Comparison of ENCODE assay signal across 8 mouse cellular contexts in genomic region chr1:21961251-21962082, GRCm38 (mm10). TPM values are rescaled to one million over a fixed set of nuclear protein-coding genes. Genes with fewer than 3 reads are reported as not detected.
DNase-seq lines count a peak whose midpoint lies in the region; ATAC-seq and TF ChIP-seq lines count a peak whose summit lies in the region.

Gene Kcnq5 (minus strand): TSS chr1:21961942.

- H3K9me3 ChIP-seq in heart, embryonic 14.5 days (ENCODE audit: control insufficient read depth, low read length), result no peaks in the 10 kb centered on the region
- H3K9me3 ChIP-seq in liver, postnatal 0 days (ENCODE audit: low read length), result no peaks in the 10 kb centered on the region

- peaks cover 4% of the 10 kb centered on the region for H3K27me3 ChIP-seq in kidney, adult 2 months (replicated peaks; ENCODE audit: control insufficient read depth, insufficient read depth, low read length)
- no peaks in the 10 kb centered on the region for H3K27me3 ChIP-seq in heart, embryonic 14.5 days (ENCODE audit: control insufficient read depth, insufficient read depth, low read length)
- peaks cover 31% of the 10 kb centered on the region for H3K27me3 ChIP-seq in liver, postnatal 0 days (ENCODE audit: insufficient read depth, low read length)
- H3K27me3 ChIP-seq in thymus, adult 2 months (ENCODE audit: control insufficient read depth, insufficient read depth, low read length), result no peaks in the 10 kb centered on the region

- no peak for TF ChIP-seq POLR2A in kidney, adult 2 months (IDR thresholded peaks at IDR 0.05; ENCODE audit: low read depth, low read length)
- TF ChIP-seq POLR2A in embryonic fibroblast, embryonic 13.5 days (IDR thresholded peaks at IDR 0.05; ENCODE audit: low read depth, low read length), result no peak
- no peak for TF ChIP-seq POLR2A in olfactory bulb, adult 2 months (IDR thresholded peaks at IDR 0.05; ENCODE audit: insufficient read depth, low read depth, low read length)
- TF ChIP-seq POLR2A in thymus, adult 2 months (IDR thresholded peaks at IDR 0.05; ENCODE audit: control insufficient read depth, extremely low read depth, insufficient read depth, low read length, poor library complexity), result no peak

- H3K4me1 ChIP-seq in kidney, adult 2 months (ENCODE audit: control insufficient read depth, insufficient read depth, low read length), result no peaks in the 10 kb centered on the region
- H3K4me1 ChIP-seq in embryonic fibroblast, embryonic 13.5 days (ENCODE audit: control insufficient read depth, insufficient read depth, low read length), result no peaks in the 10 kb centered on the region; the same call in 1 of the 2 replicates
- H3K4me1 ChIP-seq in heart, embryonic 14.5 days (ENCODE audit: control insufficient read depth in 2 of 2, insufficient read depth in 2 of 2, low read length in 2 of 2), result peaks cover 7 to 28% of the 10 kb centered on the region in 2 experiments
- peaks cover 8% of the 10 kb centered on the region for H3K4me1 ChIP-seq in liver, postnatal 0 days (ENCODE audit: insufficient read depth)
- H3K4me1 ChIP-seq in olfactory bulb, adult 2 months (ENCODE audit: control insufficient read depth, insufficient read depth, low read length), result peaks cover 20% of the 10 kb centered on the region
- peaks cover 24% of the 10 kb centered on the region for H3K4me1 ChIP-seq in thymus, adult 2 months (replicated peaks; ENCODE audit: control insufficient read depth, insufficient read depth, low read length)

- WGBS in kidney, adult 2 months, result 2% methylated on average over 89 of the region's 89 CpGs
- under 1% methylated on average over 81 of the region's 89 CpGs for WGBS in heart, embryonic 14.5 days
- 2% methylated on average over 59 of the region's 89 CpGs for WGBS in liver, postnatal 0 days (ENCODE audit: insufficient replicate concordance)
- WGBS in olfactory bulb, adult 2 months, result under 1% methylated on average over 89 of the region's 89 CpGs
- under 1% methylated on average over 87 of the region's 89 CpGs for WGBS in thymus, adult 2 months

- H3K9ac ChIP-seq in heart, embryonic 14.5 days (ENCODE audit: low read length), result peak within 1 kb of the TSS; percentile 84
- peak within 1 kb of the TSS; percentile 34 for H3K9ac ChIP-seq in liver, postnatal 0 days (replicated peaks)

- peak within 1 kb of the TSS; percentile 54 for H3K4me3 ChIP-seq in kidney, adult 2 months (ENCODE audit: insufficient read depth, low read depth, low read length)
- peak within 1 kb of the TSS; percentile 56 for H3K4me3 ChIP-seq in embryonic fibroblast, embryonic 13.5 days (ENCODE audit: insufficient read depth, low read length)
- peak within 1 kb of the TSS; percentile 75 to 89 for H3K4me3 ChIP-seq in heart, embryonic 14.5 days (ENCODE audit: control insufficient read depth in 1 of 2, insufficient read depth in 1 of 2, low read depth in 1 of 2, low read length in 2 of 2)
- peak within 1 kb of the TSS; percentile 59 for H3K4me3 ChIP-seq in liver, postnatal 0 days (ENCODE audit: low read depth, low read length)
- peak within 1 kb of the TSS; percentile 68 for H3K4me3 ChIP-seq in olfactory bulb, adult 2 months (ENCODE audit: insufficient read depth, low read depth, low read length)
- H3K4me3 ChIP-seq in thymus, adult 2 months (ENCODE audit: control insufficient read depth, insufficient read depth, low read length), result peak within 1 kb of the TSS; percentile 61

- peak; percentile 7 for DNase-seq in kidney, adult 2 months
- no peak for DNase-seq in kidney, adult 11 months
- DNase-seq in kidney, postnatal 4 days, result peak; percentile 79 to 87
- peak; percentile 66 for DNase-seq in liver, postnatal 0 days
- peak; percentile 70 for DNase-seq in thymus, adult 2 months

- H3K4me2 ChIP-seq in heart, embryonic 14.5 days (ENCODE audit: low read length), result peak within 1 kb of the TSS; percentile 92
- H3K4me2 ChIP-seq in liver, postnatal 0 days (ENCODE audit: low read depth, low read length), result peak within 1 kb of the TSS; percentile 81

- peak; percentile 70 for ATAC-seq in heart, embryonic 14.5 days (ENCODE audit: insufficient number of reproducible peaks, insufficient read depth, low FRiP score, low read depth)
- ATAC-seq in liver, postnatal 0 days, result peak; percentile 67

- no peak within 1 kb of the TSS for H3K27ac ChIP-seq in kidney, adult 2 months (ENCODE audit: insufficient read depth, low read depth, low read length)
- no peak within 1 kb of the TSS for H3K27ac ChIP-seq in embryonic fibroblast, embryonic 13.5 days (ENCODE audit: insufficient read depth, low read length)
- peak within 1 kb of the TSS; percentile 77 to 88 for H3K27ac ChIP-seq in heart, embryonic 14.5 days (replicated peaks in 1 of 2; ENCODE audit: control insufficient read depth in 1 of 2, insufficient read depth in 1 of 2, low read depth in 2 of 2, low read length in 2 of 2)
- H3K27ac ChIP-seq in liver, postnatal 0 days (ENCODE audit: low read depth), result peak within 1 kb of the TSS; percentile 55
- H3K27ac ChIP-seq in olfactory bulb, adult 2 months (ENCODE audit: insufficient read depth, low read depth, low read length), result peak within 1 kb of the TSS; percentile 74
- no peak within 1 kb of the TSS for H3K27ac ChIP-seq in thymus, adult 2 months (ENCODE audit: control insufficient read depth, insufficient read depth, low read length)

- no peak for TF ChIP-seq EP300 in liver, postnatal 0 days (IDR thresholded peaks at IDR 0.05; ENCODE audit: low read depth)

- no peaks in the 10 kb centered on the region for H3K36me3 ChIP-seq in kidney, adult 2 months (ENCODE audit: control insufficient read depth, insufficient read depth, low read length)
- H3K36me3 ChIP-seq in heart, embryonic 14.5 days (ENCODE audit: control insufficient read depth, insufficient read depth, low read length), result no peaks in the 10 kb centered on the region
- H3K36me3 ChIP-seq in liver, postnatal 0 days (replicated peaks; ENCODE audit: insufficient read depth, low read length), result no peaks in the 10 kb centered on the region
- no peaks in the 10 kb centered on the region for H3K36me3 ChIP-seq in thymus, adult 2 months (ENCODE audit: control insufficient read depth, insufficient read depth, low read length)

- TF ChIP-seq CTCF in kidney, adult 2 months (conservative IDR thresholded peaks at IDR 0.05; ENCODE audit: insufficient read depth, insufficient read length, low read depth, low read length), result 0 out of 2 replicates have a peak, but pooled peaks have one; percentile 7
- no peak for TF ChIP-seq CTCF in embryonic fibroblast, embryonic 13.5 days (IDR thresholded peaks at IDR 0.05; ENCODE audit: borderline replicate concordance, insufficient read depth, low read length)
- peak; percentile 20 for TF ChIP-seq CTCF in liver, postnatal 0 days (IDR thresholded peaks at IDR 0.05; ENCODE audit: low read depth)
- TF ChIP-seq CTCF in olfactory bulb, adult 2 months (IDR thresholded peaks at IDR 0.05; ENCODE audit: insufficient read depth, low read depth, low read length), result peak; percentile 36
- 0 out of 2 replicates have a peak, but pooled peaks have one; percentile 49 for TF ChIP-seq CTCF in thymus, adult 2 months (IDR thresholded peaks at IDR 0.05; ENCODE audit: borderline replicate concordance, control insufficient read depth, extremely low read depth, insufficient read depth, low read length, poor library complexity)

RNA-seq across cellular contexts. Expression of gene Kcnq5, which starts in this region (rescaled TPM):
- 0.05 and 0.09 TPM in 2 replicates for polyA plus RNA-seq in kidney, adult 2 months (2012; rRNA removed)
- polyA plus RNA-seq in embryonic fibroblast, embryonic 13.5 days (2011; ENCODE audit: insufficient read length, low read depth, missing spikeins), result 2.3 and 2.9 TPM in 2 replicates
- polyA plus RNA-seq in heart, embryonic 14.5 days (2014; fragmentation: Nextera tagmentation; extraction: Ambion mirVana), result 4.4 TPM in 2 replicates
- polyA plus RNA-seq in liver, postnatal 0 days (2015; fragmentation: Nextera tagmentation; extraction: Ambion mirVana), result 0.21 and 0.37 TPM in 2 replicates
- not detected in 2 replicates for polyA plus RNA-seq in olfactory bulb, adult 2 months (2012; ENCODE audit: insufficient read depth, insufficient read length, low replicate concordance, missing spikeins)
- 0.62 and 1.6 TPM in 2 replicates for polyA plus RNA-seq in thymus, adult 2 months (2012; rRNA removed)

Comparison
In these comparisons a context has a peak if more than half of its experiments do, and no peak if none do; other contexts are left out.
1. Peak in DNase-seq and H3K4me3 ChIP-seq in kidney, adult 2 months; RNA of the gene not detected or under 1 TPM.
2. Peak in DNase-seq, ATAC-seq, H3K4me3 ChIP-seq, H3K27ac ChIP-seq, H3K9ac ChIP-seq and H3K4me2 ChIP-seq in liver, postnatal 0 days; RNA of the gene not detected or under 1 TPM.
3. H3K27ac ChIP-seq: peak in heart, embryonic 14.5 days (2 of 2) and olfactory bulb, adult 2 months (single experiment); none in kidney, adult 2 months (single experiment), embryonic fibroblast, embryonic 13.5 days (single experiment) and thymus, adult 2 months (single experiment).
4. Peak in every context shown above with its lines, with median percentiles within 50 percentile points of each other: H3K4me3 ChIP-seq.